Mouse (Mus musculus): Measurements from ENCODE around the gene 4921517D22Rik.
A peak's percentile ranks its signal among the peaks of the same experiment; 100 is the strongest.
"Not testable (repeated sequence)": the region's sequence is repeated elsewhere in the genome, so short reads cannot be mapped to it uniquely, and the experiment has no call there.

4921517D22Rik gene

GRCm38 (mm10) chr13:59694008-59694407 is at the start of gene 4921517D22Rik:
4921517D22Rik (minus strand) TSS chr13:59694108.
- DNase-seq = no peak

- peak in 1 of 2 experiments; percentile 36 for DNase-seq
Observed at GRCm38 (mm10) chr13:59741697-59742096, 47.8 kb upstream of the 4921517D22Rik start.

GRCm38 (mm10) chr13:59741096-59741495 is 47.2 kb upstream of the 4921517D22Rik start:
- peak; percentile 25 to 54 for DNase-seq

GRCm38 (mm10) chr13:59739397-59739796 is 45.5 kb upstream of the 4921517D22Rik start:
- no peak for DNase-seq

- no peak for DNase-seq
Observed at GRCm38 (mm10) chr13:59738455-59738854, 44.5 kb upstream of the 4921517D22Rik start.

GRCm38 (mm10) chr13:59735190-59735589 is 41.3 kb upstream of the 4921517D22Rik start:
- DNase-seq = no peak

- peak in 1 of 2 experiments; percentile 8 for DNase-seq
Observed at GRCm38 (mm10) chr13:59734347-59734746, 40.4 kb upstream of the 4921517D22Rik start.

GRCm38 (mm10) chr13:59733936-59734335 is 40.0 kb upstream of the 4921517D22Rik start:
- no peak for DNase-seq

GRCm38 (mm10) chr13:59731652-59732051 is 37.7 kb upstream of the 4921517D22Rik start, which contains the start of gene Spata31d1d:
Spata31d1d (minus strand) TSS chr13:59731752.
- DNase-seq = no peak

- peak; percentile 77 to 86 for DNase-seq
Observed at GRCm38 (mm10) chr13:59728378-59729093, 34.6 kb upstream of the 4921517D22Rik start.

GRCm38 (mm10) chr13:59726139-59726867 is 32.4 kb upstream of the 4921517D22Rik start:
- DNase-seq = no peak

GRCm38 (mm10) chr13:59722089-59722488 is 28.2 kb upstream of the 4921517D22Rik start:
- DNase-seq = not testable (repeated sequence)

- no peak for DNase-seq
Observed at GRCm38 (mm10) chr13:59719475-59719874, 25.6 kb upstream of the 4921517D22Rik start.

- peak; percentile 24 to 67 for DNase-seq
Observed at GRCm38 (mm10) chr13:59718857-59719440, 25.0 kb upstream of the 4921517D22Rik start.

GRCm38 (mm10) chr13:59713710-59714109 is 19.8 kb upstream of the 4921517D22Rik start:
- no peak for DNase-seq

- DNase-seq = not testable (repeated sequence)
Observed at GRCm38 (mm10) chr13:59711984-59712383, 18.1 kb upstream of the 4921517D22Rik start, which contains the start of gene Spata31d1b. Spata31d1b (plus strand) TSS chr13:59712284.

GRCm38 (mm10) chr13:59710230-59710629 is 16.3 kb upstream of the 4921517D22Rik start, which contains the start of gene Spata31d1a:
Spata31d1a (minus strand) TSS chr13:59710330.
- no peak for DNase-seq

- peak; percentile 58 to 78 for DNase-seq
Observed at GRCm38 (mm10) chr13:59704562-59704961, 10.7 kb upstream of the 4921517D22Rik start.

GRCm38 (mm10) chr13:59703514-59703913 is 9.6 kb upstream of the 4921517D22Rik start:
- DNase-seq = no peak

- DNase-seq = not testable (repeated sequence)
Observed at GRCm38 (mm10) chr13:59700137-59700536, 6.2 kb upstream of the 4921517D22Rik start.

GRCm38 (mm10) chr13:59699131-59699530 is 5.2 kb upstream of the 4921517D22Rik start:
- DNase-seq = no peak

GRCm38 (mm10) chr13:59695781-59696180 is 1.9 kb upstream of the 4921517D22Rik start:
- no peak for DNase-seq

GRCm38 (mm10) chr13:59691478-59691877 is 2.4 kb downstream of the 4921517D22Rik start:
- DNase-seq = no peak

All from kidney, postnatal 25 days (tissue).